Comparison of ENCODE assay signal across 25 mouse cellular contexts in the genomic region with DNA sequence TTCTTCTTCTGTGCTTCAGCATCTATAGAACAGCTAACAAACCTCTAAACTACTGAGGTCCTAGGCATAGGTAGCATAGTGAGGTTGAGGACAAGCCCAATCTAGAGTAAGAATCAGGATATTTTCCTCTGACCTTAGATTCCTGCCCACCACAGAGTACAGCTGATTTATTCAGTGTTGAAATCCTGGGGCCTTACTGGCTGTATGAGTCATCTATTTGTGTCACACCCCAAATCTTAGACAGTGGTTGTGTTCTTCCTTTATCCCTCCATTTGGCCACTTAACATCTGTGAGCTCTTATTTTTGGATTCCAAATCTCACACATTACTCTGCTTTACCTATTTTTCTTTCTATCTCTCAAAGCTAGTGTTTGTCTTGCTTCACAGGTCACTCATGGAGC.
DNase-seq lines count a peak whose midpoint lies in the region; TF ChIP-seq lines count a peak whose summit lies in the region.
"Had no signal": no experiment of that assay in that cellular context is flagged by ENCODE, and none has a peak within 500 bp of the region (broad histone marks: within the 10 kb centered on the region; RNA-seq: fewer than 3 reads in every experiment).

No protein-coding gene starts in this region.

- no peaks in the 10 kb centered on the region for H3K27me3 ChIP-seq in myocyte (ENCODE audit: control insufficient read depth, insufficient read depth, insufficient read length)
- H3K27me3 ChIP-seq: embryonic facial prominence, embryonic 12.5 days; embryonic facial prominence, embryonic 15.5 days; forebrain, embryonic 12.5 days; forebrain, embryonic 15.5 days; heart, embryonic 12.5 days; heart, embryonic 15.5 days had no signal

- intact Hi-C loops in heart, postnatal 25 days (cut with DNase I) = no loop called here

- no peaks in the 10 kb centered on the region for H3K36me3 ChIP-seq in myocyte (ENCODE audit: control insufficient read depth, insufficient read depth)
- H3K36me3 ChIP-seq: embryonic facial prominence, embryonic 12.5 days; embryonic facial prominence, embryonic 15.5 days; forebrain, embryonic 12.5 days; forebrain, embryonic 15.5 days; heart, embryonic 12.5 days; heart, embryonic 15.5 days had no signal

- no peaks in the 10 kb centered on the region for H3K79me2 ChIP-seq in myocyte (ENCODE audit: control insufficient read depth, insufficient read depth)

- H3K4me3 ChIP-seq in myocyte = no peak overlapping the region
- H3K4me3 ChIP-seq: embryonic facial prominence, embryonic 12.5 days; embryonic facial prominence, embryonic 15.5 days; forebrain, embryonic 12.5 days; forebrain, embryonic 15.5 days; gastrocnemius, adult 2 months; heart, embryonic 12.5 days; heart, embryonic 15.5 days had no signal

- DNase-seq in 3134 (ENCODE audit: extremely low read depth, insufficient read length, low spot score) (peak; percentile 37), 416B (ENCODE audit: low read depth) (peak; percentile 1), NIH3T3 (ENCODE audit: low read depth) (peak; percentile 56)
- no peak for DNase-seq in heart, adult 8-10 months (ENCODE audit: low spot score)
- no peak for DNase-seq in heart, postnatal 25 days (ENCODE audit: low spot score)
- no peak for DNase-seq in layer of hippocampus, adult 11-12 months (ENCODE audit: low spot score)
- DNase-seq: adrenal gland, adult 8-10 months; adrenal gland, postnatal 25 days; cerebellum, adult 11-12 months; cerebellum, adult 9-10 months; cerebellum, postnatal 25 days; gastrocnemius, adult 2 months; gastrocnemius, postnatal 14 days; heart, adult 11 months; heart, postnatal 10 days; heart, postnatal 4 days; kidney, adult 18-20 months had no signal

- no peak overlapping the region for H3ac ChIP-seq in myocyte (ENCODE audit: control insufficient read depth, insufficient read length)

- H3K4me2 ChIP-seq in myocyte (ENCODE audit: low read depth) = peak overlapping the region; percentile 19
- H3K4me2 ChIP-seq: embryonic facial prominence, embryonic 12.5 days; embryonic facial prominence, embryonic 15.5 days; forebrain, embryonic 12.5 days; forebrain, embryonic 15.5 days; heart, embryonic 12.5 days; heart, embryonic 15.5 days; hindbrain, embryonic 14.5 days had no signal

- TF ChIP-seq POLR2A in myocyte (IDR thresholded peaks at IDR 0.05; ENCODE audit: insufficient read length, low read depth) = no peak

TF ChIP-seq in myocyte, 11 proteins besides CTCF, POLR2A, EP300 and RAD21:
- TF ChIP-seq CEBPB (IDR thresholded peaks at IDR 0.05; ENCODE audit: insufficient read depth, poor library complexity, severe bottlenecking) (0 out of 2 replicates have a peak, but pooled peaks have one; percentile 28), USF1 (IDR thresholded peaks at IDR 0.05; ENCODE audit: low read depth) (no peak)
TF ChIP-seq in myocyte: peak in this region for 1.

Comparison
In these comparisons a context has a peak if more than half of its experiments do, and no peak if none do; other contexts are left out.
1. DNase-seq: peak in 3134 (single experiment), 416B (single experiment) and NIH3T3 (single experiment); none in heart, adult 8-10 months (single experiment), heart, postnatal 25 days (single experiment) and layer of hippocampus, adult 11-12 months (single experiment).